Mouse (Mus musculus) heart, embryonic 12.5 days (tissue): ENCODE measurements around the gene Mpv17l2. TPM values are rescaled to one million over a fixed set of nuclear protein-coding genes. Genes with fewer than 3 reads are reported as not detected.

ENCODE experiments used
- ATAC-seq: fragments of 200-750 bp; cut with Nextera tagmentation; 2 replicates; pipeline ENCODE4 v1.8.0; 2017; ENCODE audit warnings: moderate TSS enrichment, moderate library complexity; ENCODE audit not compliant: insufficient number of reproducible peaks, low FRiP score
- H3K27ac ChIP-seq: fragments of 300-500 bp; sonication (generic); 2 replicates; pipeline ENCODE4 v1.5.1; 2016; ENCODE audit warnings: mild to moderate bottlenecking, moderate library complexity; ENCODE audit not compliant: poor library complexity, severe bottlenecking
- H3K27me3 ChIP-seq: fragments of 300-500 bp; sonication (generic); replicated peaks from 2 replicates; pipeline ENCODE4 v1.6.1; 2016; ENCODE audit warnings: mild to moderate bottlenecking, moderate library complexity
- H3K36me3 ChIP-seq: fragments of 300-500 bp; sonication (generic); 2 replicates; pipeline ENCODE4 v1.6.1; 2016; ENCODE audit warnings: mild to moderate bottlenecking, moderate library complexity
- H3K4me1 ChIP-seq: fragments of 300-500 bp; sonication (generic); replicated peaks from 2 replicates; pipeline ENCODE4 v1.6.1; 2016; ENCODE audit warnings: mild to moderate bottlenecking
- H3K4me2 ChIP-seq: fragments of 300-500 bp; sonication (generic); 2 replicates; pipeline ENCODE4 v1.6.1; 2016; ENCODE audit warnings: mild to moderate bottlenecking, moderate library complexity
- H3K4me3 ChIP-seq: fragments of 300-500 bp; sonication (generic); 2 replicates; pipeline ENCODE4 v1.5.1; 2016; ENCODE audit warnings: mild to moderate bottlenecking
- H3K9ac ChIP-seq: fragments of 300-500 bp; sonication (generic); 2 replicates; pipeline ENCODE4 v1.6.1; 2016; ENCODE audit warnings: mild to moderate bottlenecking, moderate library complexity
- H3K9me3 ChIP-seq: fragments of 300-500 bp; sonication (generic); replicated peaks from 2 replicates; pipeline ENCODE4 v1.6.1; 2016; ENCODE audit warnings: mild to moderate bottlenecking, moderate library complexity
- WGBS: fragments of 180-500 bp; shearing (Covaris S2); methylation state at CpG from one replicate; pipeline ENCODE4 v1.1.7; 2016; 5-methylcytosine and 5-hydroxymethylcytosine counted together
- polyA plus RNA-seq: library from polyadenylated mRNA; unstranded; fragments of >200 nt; fragmentation: Nextera tagmentation; extraction: Ambion mirVana; gene quantifications from 2 replicates; pipeline ENCODE4 v1.2.1, GENCODE M21; 2016

The Mpv17l2 gene
- polyA plus RNA-seq, 1 experiment from 2014 or later = 37.9 TPM

DNA sequence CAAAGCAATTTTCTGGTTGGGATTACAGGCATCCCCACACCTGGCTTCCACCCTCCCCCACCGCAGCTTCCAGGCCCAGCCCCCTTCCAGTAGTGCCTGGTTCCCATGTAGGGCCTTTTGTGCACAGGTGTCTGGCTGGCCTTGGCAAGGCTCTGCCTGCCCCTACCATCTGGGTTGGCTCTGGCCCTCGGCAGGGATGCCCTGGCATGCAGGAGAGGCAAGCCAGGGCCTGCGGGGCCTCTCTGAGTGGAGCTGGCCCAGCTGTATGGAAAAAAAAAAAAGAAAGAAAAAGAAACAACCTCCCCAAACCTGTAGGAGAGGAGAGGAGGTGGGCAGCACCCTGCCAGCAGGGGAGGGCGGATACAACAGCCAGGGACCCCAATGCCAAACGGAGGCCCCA is 12.7 kb upstream of the Mpv17l2 start:
- Histone ChIP-seq H3K4me1 (peaks cover 41% of the 10 kb centered on the region), H3K9me3 (no peaks in the 10 kb centered on the region), H3K27me3 (peaks cover 6% of the 10 kb centered on the region; the same call in 1 of the 2 replicates), H3K27ac (no peak overlapping the region), H3K36me3 (peaks cover 61% of the 10 kb centered on the region), H3K4me3 (no peak overlapping the region), H3K9ac (peak overlapping the region; percentile 52), H3K4me2 (no peak overlapping the region)
- no peak for ATAC-seq
- 77% methylated on average over 5 of the region's 5 CpGs for WGBS

DNA sequence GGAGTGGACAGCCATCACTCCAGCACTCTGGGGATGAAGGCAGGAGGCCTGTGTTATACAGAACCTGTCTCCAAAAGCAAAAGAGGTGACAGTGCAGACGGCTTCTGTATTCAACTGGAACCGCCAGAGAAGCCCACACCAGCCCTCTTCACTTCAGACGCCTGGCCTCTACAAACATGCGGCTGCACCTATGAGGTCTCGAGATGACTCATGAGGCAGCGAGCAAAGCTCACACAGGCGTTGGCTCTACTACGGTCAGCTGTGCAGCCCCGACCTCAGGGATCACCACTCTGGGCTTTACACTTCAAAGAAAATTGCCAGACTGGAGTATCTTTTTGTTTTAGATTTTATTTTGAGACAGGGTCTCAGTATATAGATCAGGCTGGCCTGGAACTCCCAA is 12.1 kb upstream of the Mpv17l2 start:
- ATAC-seq = no peak
- peaks cover 66% of the 10 kb centered on the region for H3K36me3 ChIP-seq
- peaks cover 37% of the 10 kb centered on the region for H3K4me1 ChIP-seq
- H3K27ac ChIP-seq = no peak overlapping the region
- H3K4me2 ChIP-seq = no peak overlapping the region
- peaks cover 9% of the 10 kb centered on the region; the same call in 1 of the 2 replicates for H3K27me3 ChIP-seq
- no peaks in the 10 kb centered on the region for H3K9me3 ChIP-seq
- no peak overlapping the region for H3K9ac ChIP-seq
- WGBS = 87% methylated on average over 9 of the region's 9 CpGs
- H3K4me3 ChIP-seq = no peak overlapping the region

DNA sequence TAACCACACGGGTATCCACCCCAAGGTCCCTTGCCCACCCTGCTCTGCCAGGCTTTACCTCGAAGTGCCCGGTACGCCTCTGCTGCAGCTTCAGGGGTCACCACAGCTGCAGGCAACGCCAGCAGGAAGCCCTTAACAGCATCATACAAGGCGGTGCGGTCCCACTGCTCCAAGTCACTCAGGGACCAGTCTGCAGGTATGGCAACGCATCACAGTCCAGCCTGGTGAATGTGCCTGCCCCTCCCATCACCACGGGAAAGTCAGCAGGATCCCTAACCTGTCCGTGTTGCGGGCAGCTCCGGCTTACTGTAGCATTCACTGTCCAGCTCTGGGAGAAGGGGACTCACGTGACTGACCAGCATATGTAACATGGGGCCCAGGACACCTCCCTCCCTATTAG is 11.3 kb upstream of the Mpv17l2 start:
- Histone ChIP-seq H3K27ac (no peak overlapping the region), H3K4me1 (peaks cover 32% of the 10 kb centered on the region), H3K4me3 (no peak overlapping the region), H3K36me3 (peaks cover 68% of the 10 kb centered on the region), H3K4me2 (no peak overlapping the region), H3K9ac (no peak overlapping the region), H3K9me3 (no peaks in the 10 kb centered on the region), H3K27me3 (peaks cover 10% of the 10 kb centered on the region; the same call in 1 of the 2 replicates)
- 93% methylated on average over 13 of the region's 13 CpGs for WGBS
- no peak for ATAC-seq

DNA sequence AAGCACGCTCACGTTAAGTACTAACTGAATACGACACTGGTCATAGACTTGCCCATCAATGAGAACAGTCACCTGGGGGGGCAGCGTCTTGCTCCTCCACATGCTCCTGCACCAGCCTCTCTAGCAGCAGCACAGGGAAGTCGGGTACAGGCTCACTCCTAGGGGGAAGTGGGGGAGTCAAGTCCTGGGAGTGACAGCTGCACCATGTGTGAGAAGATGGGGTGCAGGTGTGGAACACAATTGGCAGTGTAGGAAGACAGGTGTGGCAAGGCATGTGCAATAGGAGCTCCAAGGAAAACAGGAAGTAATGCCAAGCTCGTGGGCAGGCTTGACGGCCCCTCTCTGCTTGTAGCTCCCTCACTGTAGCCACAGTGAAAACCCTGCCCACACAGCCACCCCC is 10.5 kb upstream of the Mpv17l2 start:
- ATAC-seq = no peak
- H3K36me3 ChIP-seq = peaks cover 68% of the 10 kb centered on the region

DNA sequence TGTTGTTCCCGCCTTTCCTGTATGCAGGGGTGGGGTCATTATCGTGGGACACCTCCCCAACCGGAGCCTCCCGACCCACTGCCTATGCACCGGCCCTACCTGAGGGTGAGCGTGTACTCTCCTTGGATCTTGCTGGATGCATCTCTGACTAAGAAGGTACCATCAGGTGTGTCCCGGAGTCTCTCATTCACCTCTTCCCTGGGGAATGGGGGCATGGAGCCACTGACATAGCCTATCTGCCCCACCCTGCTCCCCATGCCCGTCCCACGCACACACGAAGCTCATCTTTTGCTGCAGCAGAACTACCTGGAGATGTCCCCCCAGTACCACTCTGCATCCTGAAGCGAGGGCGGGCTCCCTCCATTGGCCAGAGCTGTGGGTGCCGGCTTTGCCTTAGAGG is 10.0 kb upstream of the Mpv17l2 start:
- WGBS = 93% methylated on average over 13 of the region's 13 CpGs
- peaks cover 40% of the 10 kb centered on the region for H3K4me1 ChIP-seq
- H3K27me3 ChIP-seq = peaks cover 10% of the 10 kb centered on the region; the same call in 1 of the 2 replicates
- H3K36me3 ChIP-seq = peaks cover 68% of the 10 kb centered on the region
- ATAC-seq = no peak
- no peak overlapping the region for H3K27ac ChIP-seq
- no peak overlapping the region for H3K4me3 ChIP-seq
- no peaks in the 10 kb centered on the region for H3K9me3 ChIP-seq
- no peak overlapping the region for H3K4me2 ChIP-seq
- no peak overlapping the region for H3K9ac ChIP-seq

More for the DNA sequence above, 10.5 kb upstream of the Mpv17l2 start:
- peaks cover 40% of the 10 kb centered on the region for H3K4me1 ChIP-seq
- H3K4me3 ChIP-seq = no peak overlapping the region
- H3K27ac ChIP-seq = no peak overlapping the region
- H3K9me3 ChIP-seq = no peaks in the 10 kb centered on the region
- H3K27me3 ChIP-seq = peaks cover 10% of the 10 kb centered on the region; the same call in 1 of the 2 replicates
- H3K4me2 ChIP-seq = no peak overlapping the region
- 81% methylated on average over 7 of the region's 7 CpGs for WGBS
- no peak overlapping the region for H3K9ac ChIP-seq

DNA sequence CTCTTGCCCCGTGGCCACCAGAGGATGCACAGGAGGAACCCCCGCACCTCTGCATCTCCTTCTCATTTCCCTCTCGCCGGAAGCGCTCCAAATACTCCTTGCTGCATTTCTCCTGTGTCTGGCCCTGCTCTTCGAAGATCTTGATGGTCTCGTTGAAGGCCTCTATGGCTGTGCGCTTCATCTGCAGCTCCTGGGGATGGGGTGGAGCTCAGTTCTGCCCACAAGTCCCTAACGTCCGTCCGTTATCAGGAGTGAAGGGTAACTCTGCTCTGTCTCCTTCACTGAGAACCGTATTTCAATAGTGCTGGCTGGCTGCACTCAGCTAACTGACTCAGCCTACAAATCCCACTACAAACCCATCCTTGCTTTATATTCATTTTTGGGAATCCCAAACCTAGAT is 9.1 kb upstream of the Mpv17l2 start:
- Histone ChIP-seq H3K4me2 (no peak overlapping the region), H3K4me3 (no peak overlapping the region), H3K4me1 (peaks cover 40% of the 10 kb centered on the region), H3K27me3 (peaks cover 10% of the 10 kb centered on the region; the same call in 1 of the 2 replicates), H3K9me3 (no peaks in the 10 kb centered on the region), H3K36me3 (peaks cover 64% of the 10 kb centered on the region), H3K27ac (no peak overlapping the region), H3K9ac (no peak overlapping the region)
- 66% methylated on average over 12 of the region's 12 CpGs for WGBS
- no peak for ATAC-seq

DNA sequence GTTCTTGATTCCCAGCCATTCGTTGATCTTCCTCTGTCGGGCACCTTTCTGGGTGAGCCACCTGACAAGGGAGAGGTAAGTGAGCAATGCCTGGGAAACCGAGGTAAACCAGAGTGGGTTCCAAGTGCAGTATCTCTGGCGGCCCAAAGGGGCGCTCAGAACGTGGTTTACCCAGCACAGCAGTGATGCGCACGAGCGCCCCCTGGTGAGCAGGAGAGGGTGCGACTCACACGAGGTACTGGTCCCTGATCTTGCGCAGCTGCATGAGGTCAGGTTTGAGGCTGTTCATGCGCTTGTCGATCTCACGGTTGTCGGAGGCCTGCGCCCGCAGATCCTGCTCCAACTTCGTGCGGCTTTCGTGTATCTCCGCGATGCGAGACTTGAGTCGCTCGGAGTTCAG is 8.6 kb upstream of the Mpv17l2 start:
- no peak overlapping the region for H3K4me3 ChIP-seq
- H3K4me1 ChIP-seq = peaks cover 35% of the 10 kb centered on the region
- H3K9ac ChIP-seq = no peak overlapping the region
- peak; percentile 63 for ATAC-seq
- no peaks in the 10 kb centered on the region for H3K9me3 ChIP-seq
- no peak overlapping the region for H3K4me2 ChIP-seq
- 7% methylated on average over 26 of the region's 26 CpGs for WGBS
- H3K27me3 ChIP-seq = peaks cover 10% of the 10 kb centered on the region; the same call in 1 of the 2 replicates
- H3K36me3 ChIP-seq = peaks cover 59% of the 10 kb centered on the region
- no peak overlapping the region for H3K27ac ChIP-seq

DNA sequence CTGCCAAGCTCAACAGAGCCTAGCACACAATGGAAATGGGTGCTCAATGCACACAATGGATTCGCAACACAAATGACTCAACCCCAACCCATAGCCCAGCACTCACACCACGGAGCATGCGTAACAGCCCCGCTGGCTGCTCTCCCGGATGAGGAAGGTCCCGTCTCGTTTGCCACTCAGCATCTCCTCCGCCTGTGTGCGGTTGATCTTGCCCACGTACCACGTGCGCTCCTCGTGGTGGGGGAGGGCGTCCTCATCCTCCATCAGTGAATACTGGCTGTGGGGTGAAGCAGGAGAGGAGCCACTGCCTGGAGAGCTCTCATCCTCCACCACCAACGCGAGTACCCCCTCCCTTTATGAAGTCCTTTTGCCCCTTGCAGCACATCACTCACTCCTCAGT is 8.2 kb upstream of the Mpv17l2 start:
- Histone ChIP-seq H3K9me3 (no peaks in the 10 kb centered on the region), H3K4me2 (no peak overlapping the region), H3K27ac (no peak overlapping the region), H3K4me1 (peaks cover 31% of the 10 kb centered on the region), H3K9ac (no peak overlapping the region), H3K27me3 (peaks cover 10% of the 10 kb centered on the region; the same call in 1 of the 2 replicates), H3K36me3 (peaks cover 55% of the 10 kb centered on the region), H3K4me3 (no peak overlapping the region)
- ATAC-seq = no peak
- 78% methylated on average over 16 of the region's 16 CpGs for WGBS

DNA sequence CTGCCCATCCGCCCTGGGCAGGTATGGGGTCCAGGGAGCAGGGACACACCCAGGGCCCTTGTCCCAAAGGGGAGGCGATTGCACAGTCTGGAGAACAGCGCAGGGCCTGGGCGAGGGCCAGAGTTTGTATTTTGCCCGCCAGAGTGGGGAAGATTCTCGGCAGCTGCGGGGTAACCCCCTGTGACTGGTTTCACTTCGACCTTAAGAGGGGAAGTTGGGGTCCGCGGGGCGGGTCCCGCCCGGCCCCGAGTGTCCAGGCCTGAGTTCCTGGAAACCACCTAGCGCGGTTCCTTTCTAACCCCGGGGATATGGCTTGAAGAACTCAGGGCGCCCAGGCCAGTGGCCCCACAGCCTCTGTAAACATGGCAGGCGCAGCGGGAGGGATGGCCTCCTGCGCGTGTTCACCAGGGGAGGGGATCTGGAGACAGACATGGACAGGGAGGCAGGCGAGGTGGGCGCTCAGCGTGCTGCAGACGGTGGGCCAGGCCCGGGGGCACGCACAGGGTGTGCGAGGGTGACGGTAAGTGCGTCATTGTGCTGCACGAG is 7.6 kb upstream of the Mpv17l2 start:
- Histone ChIP-seq H3K4me2 (no peak overlapping the region), H3K4me1 (peaks cover 24% of the 10 kb centered on the region), H3K9ac (no peak overlapping the region), H3K4me3 (no peak overlapping the region), H3K27me3 (peaks cover 10% of the 10 kb centered on the region; the same call in 1 of the 2 replicates), H3K36me3 (peaks cover 50% of the 10 kb centered on the region), H3K27ac (no peak overlapping the region), H3K9me3 (no peaks in the 10 kb centered on the region)
- 93% methylated on average over 32 of the region's 32 CpGs for WGBS
- no peak for ATAC-seq

DNA sequence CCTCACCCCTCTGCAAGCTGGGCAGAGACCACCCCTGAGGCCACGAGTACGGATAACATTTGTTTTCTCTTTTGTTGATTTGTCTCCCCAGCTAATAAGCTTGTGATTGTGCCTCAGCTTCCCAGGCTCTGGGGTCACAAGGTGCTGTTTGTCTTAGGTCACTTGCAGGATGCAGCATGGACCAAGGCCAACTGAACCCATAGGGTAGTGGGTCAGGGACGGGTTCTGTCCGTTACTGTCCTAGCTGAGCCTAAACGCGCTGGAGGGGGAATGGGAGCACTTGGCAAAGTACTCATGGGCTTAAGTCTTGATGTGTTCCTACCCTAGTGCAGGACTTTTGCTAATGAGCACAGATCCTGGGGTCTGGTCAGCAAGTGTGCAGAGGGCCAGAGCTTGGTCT is 6.8 kb upstream of the Mpv17l2 start:
- Histone ChIP-seq H3K36me3 (peaks cover 42% of the 10 kb centered on the region), H3K9me3 (no peaks in the 10 kb centered on the region), H3K27me3 (peaks cover 10% of the 10 kb centered on the region; the same call in 1 of the 2 replicates), H3K27ac (no peak overlapping the region), H3K9ac (no peak overlapping the region), H3K4me1 (peaks cover 21% of the 10 kb centered on the region), H3K4me2 (no peak overlapping the region), H3K4me3 (no peak overlapping the region)
- ATAC-seq = no peak
- WGBS = 80% methylated on average over 6 of the region's 6 CpGs

DNA sequence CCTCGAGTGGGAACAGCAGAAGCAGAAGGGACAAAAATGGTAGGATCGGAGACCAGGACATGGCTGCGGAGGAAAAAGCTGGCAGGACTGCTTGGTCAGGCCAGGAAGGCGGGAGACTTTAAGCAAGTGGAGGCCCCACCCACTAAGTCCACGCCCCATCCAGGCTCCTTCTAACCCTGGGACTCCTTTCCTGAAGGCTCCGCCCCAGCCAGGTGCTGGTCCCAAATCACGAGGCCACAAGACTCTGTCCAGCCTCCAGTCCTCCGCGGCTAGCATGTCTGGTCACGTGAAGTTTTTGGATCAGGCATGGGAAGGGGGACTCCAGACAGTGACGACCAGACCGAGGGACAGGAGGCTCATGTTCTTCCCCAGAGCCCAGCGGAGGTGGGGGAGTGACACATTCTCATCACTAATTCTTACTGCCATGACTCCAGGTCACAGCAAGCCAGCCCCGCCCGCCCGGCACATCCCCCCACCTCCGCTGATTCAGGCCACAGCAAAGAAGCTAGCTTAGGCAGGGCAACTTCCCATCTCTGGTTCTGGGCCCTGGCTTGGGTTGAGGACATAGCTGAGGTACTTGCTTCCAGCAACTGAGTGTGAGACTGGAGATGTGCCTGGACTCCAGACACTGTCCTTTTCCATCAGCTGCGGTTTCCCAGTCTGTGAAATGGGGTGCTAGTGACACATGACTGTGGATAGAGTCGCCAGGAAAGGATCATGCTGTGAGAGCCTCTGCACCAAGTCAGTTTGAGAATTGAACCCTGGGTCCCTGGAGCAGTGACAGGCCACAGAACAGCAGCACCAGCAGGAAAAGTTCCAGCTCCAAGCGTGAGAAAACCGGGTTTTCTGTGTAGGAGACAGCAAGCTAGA is 6.1 kb upstream of the Mpv17l2 start:
- Histone ChIP-seq H3K4me3 (peak overlapping the region; percentile 49), H3K36me3 (peaks cover 35% of the 10 kb centered on the region), H3K9ac (peak overlapping the region; percentile 71), H3K4me2 (peak overlapping the region; percentile 91), H3K27ac (0 out of 2 replicates have a peak overlapping the region, but pooled peaks have one; percentile 7), H3K27me3 (peaks cover 10% of the 10 kb centered on the region; the same call in 1 of the 2 replicates), H3K4me1 (peaks cover 21% of the 10 kb centered on the region), H3K9me3 (no peaks in the 10 kb centered on the region)
- 8% methylated on average over 21 of the region's 21 CpGs for WGBS
- peak; percentile 35; the same call in 1 of the 2 replicates for ATAC-seq
